In genomic region chr13:98305257-98305656, GRCm38 (mm10) we compare ENCODE assay signal across 19 mouse cellular contexts. TPM values are rescaled to one million over a fixed set of nuclear protein-coding genes. Genes with fewer than 3 reads are reported as not detected.
"Had no signal": no experiment of that assay in that cellular context is flagged by ENCODE, and none has a peak within 500 bp of the region (broad histone marks: within the 10 kb centered on the region; RNA-seq: fewer than 3 reads in every experiment).

No protein-coding gene starts in this region.

- H3K9ac ChIP-seq: intestine, embryonic 15.5 days; limb, embryonic 13.5 days; liver, embryonic 14.5 days; midbrain, embryonic 13.5 days; neural tube, embryonic 13.5 days had no signal

- H3K4me3 ChIP-seq: intestine, embryonic 15.5 days; layer of hippocampus, adult 2 months; limb, embryonic 13.5 days; midbrain, embryonic 13.5 days; neural tube, embryonic 13.5 days had no signal

- H3K27ac ChIP-seq: intestine, embryonic 15.5 days; limb, embryonic 13.5 days; liver, embryonic 14.5 days; neural tube, embryonic 13.5 days had no signal

- ATAC-seq: intestine, embryonic 15.5 days; midbrain, embryonic 13.5 days had no signal

- DNase-seq: kidney, adult 18-20 months; kidney, postnatal 10 days; kidney, postnatal 4 days; left cerebral cortex, postnatal 4 days; lung, adult 18-20 months; lung, postnatal 14 days; thymus, postnatal 14 days had no signal

- H3K4me2 ChIP-seq: intestine, embryonic 15.5 days; limb, embryonic 13.5 days; midbrain, embryonic 13.5 days; neural tube, embryonic 13.5 days had no signal

- H3K9me3 ChIP-seq: intestine, embryonic 15.5 days; limb, embryonic 13.5 days; midbrain, embryonic 13.5 days; neural tube, embryonic 13.5 days had no signal

- H3K27me3 ChIP-seq: intestine, embryonic 15.5 days; limb, embryonic 13.5 days; midbrain, embryonic 13.5 days; neural tube, embryonic 13.5 days had no signal

RNA-seq across cellular contexts. Expression of gene Gm21976, which starts 25.6 kb away (rescaled TPM):
- total RNA-seq: layer of hippocampus, adult 2 months; layer of hippocampus, postnatal 10 days; left cerebral cortex, postnatal 4 days; liver, adult 2 months; monocyte, adult 5-6 weeks had no signal
- polyA plus RNA-seq: intestine, embryonic 15.5 days; kidney, embryonic 14.5 days; limb, embryonic 13.5 days; liver, adult 2 months; liver, embryonic 14.5 days; midbrain, embryonic 13.5 days; neural tube, embryonic 13.5 days; stomach, postnatal 0 days; urinary bladder, adult 2 months had no signal

RNA-seq across cellular contexts. Expression of gene Foxd1, which starts 48.8 kb away (rescaled TPM):
- total RNA-seq: liver, adult 2 months; monocyte, adult 5-6 weeks had no signal
- polyA plus RNA-seq: intestine, embryonic 15.5 days; liver, adult 2 months; stomach, postnatal 0 days; urinary bladder, adult 2 months had no signal
